Mouse (Mus musculus): ENCODE results near the gene Il23r.

- TF ChIP-seq POLR2A (IDR thresholded peaks at IDR 0.05; ENCODE audit: insufficient read depth, low read depth, low read length) (no peak), CTCF (IDR thresholded peaks at IDR 0.05) (no peak)
Measured at GRCm38 (mm10) chr6:67531822-67532162, 40.1 kb upstream of the Il23r start.

Measured in heart, adult 2 months (tissue).